In the genomic region with DNA sequence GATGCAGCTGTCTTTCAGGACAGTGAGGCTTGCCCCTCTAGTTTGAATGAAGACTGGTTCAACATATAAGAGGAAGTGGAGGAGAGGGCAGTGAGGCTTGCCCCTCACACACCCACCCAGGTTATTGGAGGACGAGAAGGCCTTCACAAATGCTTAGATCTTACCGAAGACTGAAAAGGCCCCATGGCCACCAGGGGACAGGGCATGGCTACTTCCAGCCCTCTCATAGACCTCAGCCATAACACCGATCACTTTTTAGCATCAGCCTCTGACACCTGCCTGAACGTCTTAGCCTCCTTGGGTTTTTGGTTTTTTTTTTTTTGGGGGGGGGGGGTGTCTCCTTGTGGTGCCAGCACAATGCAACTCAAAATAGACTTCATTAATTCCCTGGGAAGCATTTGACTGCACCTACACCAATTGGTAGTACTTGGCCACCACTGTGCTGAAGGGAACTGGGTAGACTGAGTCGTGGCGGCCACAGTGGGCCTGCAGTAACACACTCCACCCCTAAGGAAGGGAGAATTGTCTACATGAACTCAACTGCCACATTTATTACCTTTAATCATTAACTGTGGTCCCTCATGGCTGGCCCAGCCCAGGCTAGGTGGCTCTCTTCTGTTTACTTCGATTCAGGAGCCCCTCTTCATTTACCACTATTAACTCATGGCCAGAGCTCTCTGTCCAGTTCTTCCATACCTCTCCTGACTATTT, we compare ENCODE assay signal across 19 mouse cellular contexts.
"Had no signal": no experiment of that assay in that cellular context is flagged by ENCODE, and none has a peak within 500 bp of the region (broad histone marks: within the 10 kb centered on the region; RNA-seq: fewer than 3 reads in every experiment).

No protein-coding gene starts in this region.

- H3K9me3 ChIP-seq: limb, embryonic 13.5 days; lung, embryonic 15.5 days; midbrain, embryonic 13.5 days; neural tube, embryonic 12.5 days; stomach, embryonic 15.5 days had no signal

- H3K36me3 ChIP-seq: limb, embryonic 13.5 days; lung, embryonic 15.5 days; midbrain, embryonic 13.5 days; neural tube, embryonic 12.5 days; stomach, embryonic 15.5 days had no signal

- H3K9ac ChIP-seq: limb, embryonic 13.5 days; liver, embryonic 14.5 days; lung, embryonic 15.5 days; midbrain, embryonic 13.5 days; neural tube, embryonic 12.5 days; stomach, embryonic 15.5 days had no signal

- H3K4me2 ChIP-seq: limb, embryonic 13.5 days; lung, embryonic 15.5 days; midbrain, embryonic 13.5 days; neural tube, embryonic 12.5 days; stomach, embryonic 15.5 days had no signal

- H3K4me3 ChIP-seq: layer of hippocampus, adult 2 months; limb, embryonic 13.5 days; lung, embryonic 15.5 days; midbrain, embryonic 13.5 days; neural tube, embryonic 12.5 days; stomach, embryonic 15.5 days had no signal

- H3K27me3 ChIP-seq: limb, embryonic 13.5 days; lung, embryonic 15.5 days; midbrain, embryonic 13.5 days; neural tube, embryonic 12.5 days; stomach, embryonic 15.5 days had no signal

- DNase-seq: kidney, adult 9 months; kidney, postnatal 10 days; kidney, postnatal 4 days; lung, postnatal 14 days; retina, postnatal 1 day; right cerebral cortex, postnatal 4 days; spleen, adult 18-20 months; thymus, adult 2 months; thymus, postnatal 25 days had no signal

- H3K27ac ChIP-seq: layer of hippocampus, adult 2 months; limb, embryonic 13.5 days; liver, embryonic 14.5 days; lung, embryonic 15.5 days; macrophage; midbrain, embryonic 13.5 days; neural tube, embryonic 12.5 days; stomach, embryonic 15.5 days had no signal

- H3K4me1 ChIP-seq: lung, embryonic 15.5 days; midbrain, embryonic 13.5 days; neural tube, embryonic 12.5 days; stomach, embryonic 15.5 days had no signal

- ATAC-seq: hindbrain, embryonic 16.5 days; inflammation-experienced regulatory T-cells, adult 6 months; midbrain, embryonic 13.5 days had no signal
